Mouse (Mus musculus): ENCODE measurements around the gene Gstm4.

Gstm4 gene

DNA sequence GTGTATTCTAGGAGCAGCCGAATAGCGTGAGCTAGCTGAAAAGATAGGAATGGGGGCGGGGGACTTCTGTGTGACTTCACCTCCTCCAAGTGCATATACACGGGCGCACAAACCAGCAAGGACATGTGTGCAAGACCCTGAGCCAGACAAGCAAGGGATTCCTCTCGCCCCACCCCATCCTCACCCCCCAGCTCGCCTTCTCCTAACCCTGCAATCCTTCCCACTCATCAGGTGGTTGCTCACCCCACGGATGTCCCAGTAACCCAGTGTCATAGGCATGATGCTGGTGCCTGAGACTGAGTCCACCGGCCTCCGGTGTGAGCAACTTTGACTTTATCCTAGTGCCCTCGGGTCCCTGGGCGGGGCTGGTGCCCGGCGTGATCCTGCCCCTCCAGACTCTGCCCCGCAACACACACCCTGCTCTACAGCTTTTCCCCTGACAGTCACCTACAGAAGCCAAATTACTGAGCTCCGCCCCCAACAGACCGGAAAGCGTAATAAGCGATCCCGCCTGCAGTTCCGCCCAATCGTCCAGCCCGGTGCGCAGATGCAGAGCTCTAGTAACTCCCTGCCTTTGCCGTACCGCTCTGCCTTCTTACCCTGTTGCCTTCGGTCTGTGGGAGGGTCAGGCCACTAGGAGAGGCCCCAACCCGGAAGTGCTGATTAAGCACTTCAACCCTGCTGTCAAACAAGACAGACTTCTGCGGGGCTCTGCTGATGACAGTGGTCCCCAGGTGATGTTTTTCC lies at the start of gene Gstm4:
Gene Gstm4, minus strand, starts transcription at position 501 of the 747 bp plus-strand sequence.
- DNase-seq (ENCODE audit: low read depth), result no peak

- no peak for DNase-seq (ENCODE audit: low read depth)
Measured at GRCm38 (mm10) chr3:108094146-108094545, 49.5 kb upstream of the Gstm4 start.

- peak; percentile 64 for DNase-seq (ENCODE audit: low read depth)
Measured at GRCm38 (mm10) chr3:108093306-108093705, 48.6 kb upstream of the Gstm4 start.

DNA sequence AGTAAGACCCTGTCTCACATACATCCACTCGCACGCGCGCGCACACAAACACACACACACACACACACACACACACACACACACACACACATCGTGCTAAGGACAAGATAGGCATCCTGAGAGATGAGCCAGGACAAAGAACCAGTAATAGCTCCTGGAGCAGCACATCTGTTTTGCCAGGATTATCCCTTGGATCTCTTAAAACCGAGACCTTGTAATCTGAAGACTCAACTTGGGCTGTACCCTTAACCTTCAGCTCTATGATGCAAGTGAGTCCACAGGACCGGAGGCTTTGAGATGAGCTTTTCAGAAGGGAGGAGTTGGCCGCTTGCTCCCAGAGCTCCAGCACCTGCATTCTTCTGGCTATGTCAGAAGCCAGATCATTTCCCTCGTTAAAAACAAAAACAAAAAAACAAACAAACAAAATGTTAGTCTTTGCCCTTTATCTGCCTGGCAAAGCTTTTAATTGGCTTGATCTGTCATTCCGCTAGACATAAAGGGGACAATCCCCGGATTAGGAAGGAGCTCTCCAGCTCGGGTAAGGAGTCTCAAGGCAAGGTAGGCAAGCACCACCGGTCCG lies 47.9 kb upstream of the Gstm4 start, which contains the start of gene Gnat2:
Gene Gnat2, plus strand, starts transcription at position 254 of the 580 bp plus-strand sequence.
- no peak for DNase-seq (ENCODE audit: low read depth)

DNA sequence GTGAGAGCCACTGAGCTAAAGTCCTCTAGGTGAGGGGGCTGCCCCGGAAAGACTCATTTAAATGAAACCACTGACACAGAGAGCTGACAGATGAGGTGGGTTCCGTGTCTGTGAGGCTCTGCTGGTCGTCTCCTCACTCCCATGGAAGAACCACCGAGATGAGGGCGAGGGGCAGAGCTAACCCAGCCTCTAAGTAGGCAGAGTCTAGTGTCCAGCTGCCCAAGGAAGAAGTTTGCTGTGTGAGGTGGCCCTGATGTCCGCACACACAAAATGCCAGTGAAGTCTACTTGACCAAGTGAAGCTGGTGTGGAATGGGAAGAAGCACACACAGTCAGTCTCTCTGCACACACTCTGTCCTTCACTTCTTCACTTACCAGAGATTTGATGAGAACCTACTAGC lies 47.3 kb upstream of the Gstm4 start:
- no peak for DNase-seq (ENCODE audit: low read depth)

GRCm38 (mm10) chr3:108090561-108090960 lies 45.9 kb upstream of the Gstm4 start:
- DNase-seq (ENCODE audit: low read depth), result no peak

GRCm38 (mm10) chr3:108089916-108090315 lies 45.2 kb upstream of the Gstm4 start:
- no peak for DNase-seq (ENCODE audit: low read depth)

- no peak for DNase-seq (ENCODE audit: low read depth)
Measured at GRCm38 (mm10) chr3:108088842-108089380, 44.2 kb upstream of the Gstm4 start.

GRCm38 (mm10) chr3:108087329-108087728 lies 42.6 kb upstream of the Gstm4 start:
- DNase-seq (ENCODE audit: low read depth), result no peak

- DNase-seq (ENCODE audit: low read depth), result peak; percentile 90
Measured at GRCm38 (mm10) chr3:108086470-108086979, 41.8 kb upstream of the Gstm4 start, which contains the start of gene Ampd2. Ampd2 (minus strand) TSS chr3:108086651.

DNA sequence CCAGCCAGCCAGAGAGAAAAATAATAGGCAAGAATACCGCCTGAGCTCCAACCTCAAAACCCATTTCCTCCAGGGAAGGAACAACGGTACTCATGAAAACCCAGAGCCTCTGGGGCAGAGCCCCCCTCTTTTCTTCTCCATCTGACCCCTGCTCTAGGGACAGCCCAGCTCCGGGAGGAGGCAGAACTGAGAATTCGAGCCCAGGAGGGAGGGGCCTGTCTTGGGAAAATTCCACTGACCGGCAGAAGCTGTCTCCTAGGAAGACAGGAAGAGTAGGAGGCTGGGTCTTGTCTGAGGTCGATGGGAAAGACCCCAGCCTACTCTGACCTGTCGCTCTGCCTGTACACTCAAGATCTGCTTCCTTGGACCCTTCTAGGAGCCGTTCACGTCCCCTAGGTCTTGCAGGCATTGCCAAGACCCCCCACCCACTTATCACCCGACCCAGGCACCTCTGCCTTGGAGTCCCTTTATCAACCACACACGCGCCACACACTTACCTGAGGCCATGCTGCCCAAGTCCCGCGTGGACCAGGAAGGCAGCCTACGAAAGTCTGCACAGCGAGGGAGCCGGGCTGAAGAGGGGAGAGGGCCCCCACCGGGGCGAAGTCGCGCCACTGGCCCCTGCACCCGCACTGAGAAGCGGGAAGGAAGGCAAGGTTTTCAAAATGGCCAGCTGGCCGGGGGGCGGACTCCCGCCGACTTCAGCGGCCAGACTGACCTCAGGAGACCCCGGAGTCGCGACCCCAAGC lies 41.2 kb upstream of the Gstm4 start:
- peak; percentile 80 for DNase-seq (ENCODE audit: low read depth)

- DNase-seq (ENCODE audit: low read depth), result peak; percentile 92
Measured at GRCm38 (mm10) chr3:108085281-108085720, 40.6 kb upstream of the Gstm4 start.

- no peak for DNase-seq (ENCODE audit: low read depth)
Measured at GRCm38 (mm10) chr3:108084767-108085270, 40.1 kb upstream of the Gstm4 start.

- DNase-seq (ENCODE audit: low read depth), result no peak
Measured at GRCm38 (mm10) chr3:108083904-108084407, 39.3 kb upstream of the Gstm4 start.

GRCm38 (mm10) chr3:108083161-108083560 lies 38.5 kb upstream of the Gstm4 start:
- peak; percentile 56 for DNase-seq (ENCODE audit: low read depth)

DNA sequence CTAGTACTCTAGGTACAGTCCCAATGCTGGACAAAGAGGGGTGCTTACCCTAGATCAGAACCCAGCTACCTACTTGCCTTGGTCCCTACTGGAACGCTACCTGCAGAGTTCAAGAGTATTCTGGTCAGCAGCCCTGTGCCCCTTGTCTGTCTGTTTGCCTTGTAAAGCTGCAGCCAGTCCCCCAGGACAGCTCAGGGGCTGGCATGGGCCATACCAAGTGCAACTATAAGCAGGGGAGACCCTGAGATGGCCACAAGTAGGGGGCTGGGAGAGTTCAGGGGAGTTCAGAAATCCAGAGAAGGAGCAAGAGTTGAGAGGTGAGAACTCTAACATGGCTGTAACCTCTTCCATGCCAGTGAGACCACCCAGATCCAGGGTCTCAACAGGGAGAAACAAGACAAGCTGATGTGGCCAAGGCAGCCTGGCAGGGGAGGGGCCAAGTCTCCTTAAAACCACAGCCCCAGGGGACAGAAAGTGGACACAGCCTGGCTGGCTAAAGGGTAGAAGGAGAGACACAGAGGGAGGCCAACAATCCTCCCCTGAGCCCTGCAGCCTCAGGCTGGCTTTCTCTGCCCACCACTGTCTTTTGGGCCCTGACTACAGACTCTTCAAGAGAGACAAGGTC lies 37.7 kb upstream of the Gstm4 start:
- DNase-seq (ENCODE audit: low read depth), result peak; percentile 53

DNA sequence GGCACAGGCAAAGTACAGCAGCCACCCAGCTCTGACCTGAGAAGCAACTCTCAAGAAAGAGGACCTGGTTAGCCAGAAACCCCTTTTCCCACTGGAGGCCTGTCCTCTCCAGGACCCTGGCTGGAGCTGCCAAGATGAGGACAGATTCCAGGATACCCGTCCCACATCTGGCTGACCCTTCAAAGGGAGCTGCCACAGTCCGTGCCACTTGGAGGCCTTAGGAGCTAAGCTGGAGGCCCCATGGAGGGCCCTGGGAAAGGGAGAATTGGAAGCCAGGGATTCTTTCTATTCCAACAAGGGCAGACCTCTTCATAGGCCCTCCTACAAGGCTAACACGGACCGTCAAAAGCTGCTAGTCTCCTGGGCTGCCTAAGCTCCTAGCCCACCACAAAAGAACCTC lies 37.0 kb upstream of the Gstm4 start:
- DNase-seq (ENCODE audit: low read depth), result no peak

- no peak for DNase-seq (ENCODE audit: low read depth)
Measured at GRCm38 (mm10) chr3:108076836-108077235, 32.1 kb upstream of the Gstm4 start.

- no peak for DNase-seq (ENCODE audit: low read depth)
Measured at GRCm38 (mm10) chr3:108072983-108073569, 28.4 kb upstream of the Gstm4 start.

GRCm38 (mm10) chr3:108070295-108071293 lies 25.9 kb upstream of the Gstm4 start:
- peak; percentile 76 for DNase-seq (ENCODE audit: low read depth)

All from 416B (cell line).